Mouse (Mus musculus) embryonic stem cell, embryonic (primary cell): ENCODE data around the gene Tnfrsf25.

Source experiments
- CTCF ChIA-PET, 4 experiments: fragments of 300-600 bp in 2 of 4; fragments of 350-600 bp in 2 of 4; sonication (Branson Sonifier 250); formaldehyde crosslinking; loops; one replicate each; lab custom pipeline; 2022; ENCODE audit warnings: inconsistent platforms in 2 of 4; lab: Charles Lee
- POLR2A ChIA-PET, 4 experiments: fragments of 300-600 bp in 2 of 4; fragments of 350-600 bp in 2 of 4; sonication (Branson Sonifier 250); formaldehyde crosslinking; loops; one replicate each; lab custom pipeline; 2022; ENCODE audit warnings: antibody characterized with exemption in 4 of 4, inconsistent platforms in 1 of 4; lab: Charles Lee

Tnfrsf25 gene

GRCm38 (mm10) chr4:152103025-152103424, 12.7 kb upstream of the Tnfrsf25 start:
- CTCF ChIA-PET, result interaction anchor here (0.6 to 3.2 kb wide), 40 partner anchors 10 to 151 kb away, joined by 3 to 26 read pairs (median 4); partner anchors contain the start of genes Klhl21 (in 1 of the 4), Nol9 (in 1 of the 4), Tas1r1 (in 1 of the 4) and Tnfrsf25 (in 1 of the 4)
- POLR2A ChIA-PET, result interaction anchor here in 2 of 4 experiments (0.7 to 9.1 kb wide), 7 partner anchors 10 to 26 kb away, joined by 3 to 98 read pairs (median 7); partner anchors contain the start of gene Tnfrsf25 (in 2 of the 2)

- ChIA-PET POLR2A (interaction anchor here in 3 of 4 experiments (0.6 to 9.1 kb wide), 21 partner anchors 8 to 79 kb away, joined by 3 to 98 read pairs (median 5); partner anchors contain the start of genes Tnfrsf25 (in 2 of the 3) and Zbtb48 (in 1 of the 3)), CTCF (interaction anchor here (0.7 to 4.4 kb wide), 31 partner anchors 8 to 256 kb away, joined by 3 to 70 read pairs (median 6); partner anchors contain the start of genes Tnfrsf25 (in 3 of the 4), Nol9 (in 1 of the 4), Rnf207 (in 1 of the 4) and Tas1r1 (in 1 of the 4))
Observed at GRCm38 (mm10) chr4:152106746-152107145, 9.0 kb upstream of the Tnfrsf25 start.

- CTCF ChIA-PET, result interaction anchor here (0.5 to 4.4 kb wide), 39 partner anchors 8 to 257 kb away, joined by 3 to 70 read pairs (median 5); partner anchors contain the start of genes Tnfrsf25 (in 2 of the 4), Nol9 (in 1 of the 4), Phf13 (in 1 of the 4) and Rnf207 (in 1 of the 4)
- POLR2A ChIA-PET, result interaction anchor here (0.6 to 9.1 kb wide), 28 partner anchors 9 to 184 kb away, joined by 3 to 98 read pairs (median 5); partner anchors contain the start of genes Tnfrsf25 (in 2 of the 4), Acot7 (in 1 of the 4), Hes3 (in 1 of the 4) and Plekhg5 (in 1 of the 4)
Observed at GRCm38 (mm10) chr4:152107493-152107892, 8.2 kb upstream of the Tnfrsf25 start.

- POLR2A ChIA-PET, result interaction anchor here (0.6 to 9.1 kb wide), 32 partner anchors 10 to 233 kb away, joined by 3 to 98 read pairs (median 4); partner anchors contain the start of genes Tnfrsf25 (in 2 of the 4), Acot7 (in 1 of the 4), Hes3 (in 1 of the 4) and Phf13 (in 1 of the 4)
- CTCF ChIA-PET, result interaction anchor here (0.5 to 4.4 kb wide), 33 partner anchors 8 to 168 kb away, joined by 3 to 70 read pairs (median 5); partner anchors contain the start of genes Klhl21 (in 1 of the 4), Nol9 (in 1 of the 4), Phf13 (in 1 of the 4) and Tnfrsf25 (in 1 of the 4)
Observed at GRCm38 (mm10) chr4:152107971-152108509, 7.7 kb upstream of the Tnfrsf25 start.

GRCm38 (mm10) chr4:152108673-152109072, 7.1 kb upstream of the Tnfrsf25 start:
- CTCF ChIA-PET, result interaction anchor here in 3 of 4 experiments (0.6 to 4.4 kb wide), 17 partner anchors 10 to 136 kb away, joined by 3 to 70 read pairs (median 10); partner anchors contain the start of gene Tnfrsf25 (in 1 of the 3)

GRCm38 (mm10) chr4:152109509-152109908, 6.2 kb upstream of the Tnfrsf25 start:
- POLR2A ChIA-PET, result interaction anchor here in 2 of 4 experiments (0.6 to 9.1 kb wide), 4 partner anchors 9 to 24 kb away, joined by 3 to 98 read pairs (median 48); partner anchors contain the start of gene Tnfrsf25 (in 2 of the 2)

More at GRCm38 (mm10) chr4:152108673-152109072, 7.1 kb upstream of the Tnfrsf25 start:
- POLR2A ChIA-PET, result interaction anchor here in 3 of 4 experiments (0.7 to 9.1 kb wide), 15 partner anchors 10 to 142 kb away, joined by 3 to 98 read pairs (median 7); partner anchors contain the start of genes Tnfrsf25 (in 2 of the 3), Phf13 (in 1 of the 3) and Plekhg5 (in 1 of the 3)

GRCm38 (mm10) chr4:152110689-152111088, 5.0 kb upstream of the Tnfrsf25 start:
- CTCF ChIA-PET, result interaction anchor here in 1 of 4 experiments (1.2 kb wide), 1 partner anchor 20 kb away, joined by 3 read pairs; no protein-coding TSS in a partner anchor
- POLR2A ChIA-PET, result no interaction called here

More at GRCm38 (mm10) chr4:152109509-152109908, 6.2 kb upstream of the Tnfrsf25 start:
- CTCF ChIA-PET, result interaction anchor here in 3 of 4 experiments (0.6 to 4.1 kb wide), 3 partner anchors 10 to 56 kb away, joined by 3 to 70 read pairs (median 3); partner anchors contain the start of gene Tnfrsf25 (in 1 of the 3)

- POLR2A ChIA-PET, result interaction anchor here in 1 of 4 experiments (1.1 to 14.9 kb wide), 3 partner anchors 11 to 23 kb away, joined by 3 to 136 read pairs (median 7); no protein-coding TSS in a partner anchor
Observed at GRCm38 (mm10) chr4:152112329-152112728, 3.4 kb upstream of the Tnfrsf25 start.

GRCm38 (mm10) chr4:152114080-152114479, 1.7 kb upstream of the Tnfrsf25 start:
- ChIA-PET CTCF (interaction anchor here in 3 of 4 experiments (0.6 to 3.1 kb wide), 13 partner anchors 11 to 132 kb away, joined by 3 to 22 read pairs (median 4); no protein-coding TSS in a partner anchor), POLR2A (interaction anchor here in 3 of 4 experiments (1.2 to 14.9 kb wide), 5 partner anchors 12 to 82 kb away, joined by 3 to 136 read pairs (median 3); no protein-coding TSS in a partner anchor)

More at GRCm38 (mm10) chr4:152112329-152112728, 3.4 kb upstream of the Tnfrsf25 start:
- CTCF ChIA-PET, result interaction anchor here in 2 of 4 experiments (1.0 to 3.1 kb wide), 5 partner anchors 9 to 22 kb away, joined by 3 to 22 read pairs (median 3); no protein-coding TSS in a partner anchor

- ChIA-PET CTCF (interaction anchor here in 2 of 4 experiments (0.8 to 12.9 kb wide), 11 partner anchors 8 to 145 kb away, joined by 3 to 230 read pairs (median 4); no protein-coding TSS in a partner anchor), POLR2A (interaction anchor here in 2 of 4 experiments (0.9 to 14.9 kb wide), 9 partner anchors 10 to 121 kb away, joined by 3 to 136 read pairs (median 7); partner anchors contain the start of gene Phf13 (in 1 of the 2))
Observed at GRCm38 (mm10) chr4:152117538-152117937, 1.8 kb downstream of the Tnfrsf25 start.

- ChIA-PET POLR2A (interaction anchor here in 3 of 4 experiments (0.7 to 14.9 kb wide), 33 partner anchors 8 to 163 kb away, joined by 3 to 136 read pairs (median 4); partner anchors contain the start of genes Espn (in 1 of the 3), Klhl21 (in 1 of the 3) and Phf13 (in 1 of the 3)), CTCF (interaction anchor here (0.6 to 12.9 kb wide), 60 partner anchors 9 to 1579 kb away, joined by 3 to 230 read pairs (median 4); partner anchors contain the start of genes Zbtb48 (in 2 of the 4), Espn (in 1 of the 4), Nol9 (in 1 of the 4) and Plekhg5 (in 1 of the 4))
Observed at GRCm38 (mm10) chr4:152119396-152120292, 3.9 kb downstream of the Tnfrsf25 start.

GRCm38 (mm10) chr4:152120311-152121182, 4.8 kb downstream of the Tnfrsf25 start:
- ChIA-PET POLR2A (interaction anchor here (0.5 to 14.9 kb wide), 35 partner anchors 9 to 164 kb away, joined by 3 to 136 read pairs (median 4); partner anchors contain the start of genes Espn (in 1 of the 4) and Klhl21 (in 1 of the 4)), CTCF (interaction anchor here (0.5 to 12.9 kb wide), 52 partner anchors 8 to 304 kb away, joined by 3 to 230 read pairs (median 4); partner anchors contain the start of genes Zbtb48 (in 2 of the 4), Espn (in 1 of the 4), Nol9 (in 1 of the 4) and Plekhg5 (in 1 of the 4))

GRCm38 (mm10) chr4:152121183-152121505, 5.4 kb downstream of the Tnfrsf25 start:
- ChIA-PET CTCF (interaction anchor here (0.5 to 12.9 kb wide), 23 partner anchors 8 to 304 kb away, joined by 3 to 230 read pairs (median 4); no protein-coding TSS in a partner anchor), POLR2A (interaction anchor here (0.7 to 14.9 kb wide), 22 partner anchors 10 to 131 kb away, joined by 3 to 136 read pairs (median 4); partner anchors contain the start of genes Espn (in 1 of the 4) and Klhl21 (in 1 of the 4))

- CTCF ChIA-PET, result interaction anchor here (0.5 to 12.9 kb wide), 17 partner anchors 8 to 173 kb away, joined by 3 to 230 read pairs (median 3); partner anchors contain the start of genes Icmt (in 1 of the 4) and Tnfrsf25 (in 1 of the 4)
- POLR2A ChIA-PET, result interaction anchor here in 3 of 4 experiments (0.6 to 14.9 kb wide), 15 partner anchors 5 to 133 kb away, joined by 3 to 136 read pairs (median 4); partner anchors contain the start of gene Tnfrsf25 (in 2 of the 3)
Observed at GRCm38 (mm10) chr4:152124361-152124961, 8.7 kb downstream of the Tnfrsf25 start.
